Mouse (Mus musculus) hindbrain, embryonic 15.5 days (tissue): ENCODE measurements at regions not wholly inside any gene's neighbourhood (a gene's known extent, or its start where the extent isn't known, plus 50 kb on each side); places are given as distances from the start of the nearest gene placed in this dataset.

ENCODE experiments used
- ATAC-seq: fragments of 200-750 bp; cut with Nextera tagmentation; 2 replicates; pipeline ENCODE4 v1.8.0; 2017; ENCODE audit warnings: low read depth, moderate number of reproducible peaks, moderate TSS enrichment; ENCODE audit not compliant: low FRiP score
- H3K27ac ChIP-seq: fragments of 300-500 bp; sonication (generic); replicated peaks from 2 replicates; pipeline ENCODE4 v1.5.1; 2015; ENCODE audit warnings: mild to moderate bottlenecking, inconsistent platforms
- H3K27me3 ChIP-seq: fragments of 300-500 bp; sonication (generic); 2 replicates; pipeline ENCODE4 v1.6.1; 2015; ENCODE audit warnings: control low read depth, inconsistent platforms
- H3K36me3 ChIP-seq: fragments of 300-500 bp; sonication (generic); 2 replicates; pipeline ENCODE4 v1.6.1; 2015; ENCODE audit warnings: control low read depth, inconsistent platforms
- H3K4me1 ChIP-seq: fragments of 300-500 bp; sonication (generic); replicated peaks from 2 replicates; pipeline ENCODE4 v1.6.1; 2015; ENCODE audit warnings: control low read depth, inconsistent platforms
- H3K4me2 ChIP-seq: fragments of 300-500 bp; sonication (generic); 2 replicates; pipeline ENCODE4 v1.6.1; 2015; ENCODE audit warnings: moderate library complexity, mild to moderate bottlenecking, inconsistent platforms
- H3K4me3 ChIP-seq: fragments of 300-500 bp; sonication (generic); 2 replicates; pipeline ENCODE4 v1.5.1; 2015; ENCODE audit warnings: mild to moderate bottlenecking, inconsistent platforms
- H3K9ac ChIP-seq: fragments of 300-500 bp; sonication (generic); 2 replicates; pipeline ENCODE4 v1.6.1; 2015; ENCODE audit warnings: inconsistent platforms
- H3K9me3 ChIP-seq: fragments of 300-500 bp; sonication (generic); 2 replicates; pipeline ENCODE4 v1.6.1; 2016; ENCODE audit warnings: control low read depth, inconsistent platforms
- WGBS: fragments of 180-500 bp; shearing (Covaris S2); methylation state at CpG from one replicate; pipeline ENCODE4 v1.1.7; 2015; 5-methylcytosine and 5-hydroxymethylcytosine counted together

DNA sequence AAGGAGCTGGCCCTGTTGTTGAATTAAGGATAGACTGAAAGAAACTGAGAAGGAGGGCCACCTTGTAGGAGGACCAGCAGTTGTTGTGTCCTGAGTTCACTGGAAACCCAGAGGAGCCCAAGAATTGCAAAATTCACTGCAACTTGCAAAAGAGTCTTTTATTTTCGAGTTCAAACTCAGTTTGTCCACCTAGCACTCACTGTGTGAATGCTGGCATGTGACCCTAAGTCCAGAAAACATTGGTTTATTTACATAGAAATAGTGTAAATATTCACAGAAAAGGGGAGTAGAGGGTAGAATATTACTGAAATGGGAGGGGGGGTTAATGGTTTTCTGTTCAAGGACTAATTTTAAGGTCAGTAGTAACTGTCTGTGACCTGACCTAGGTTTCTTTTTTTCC, 394.7 kb downstream of the 4933405O20Rik start:
- H3K36me3 ChIP-seq = no peaks in the 10 kb centered on the region
- WGBS = 55% methylated on average over 1 of the region's 1 CpGs
- ATAC-seq = no peak
- no peaks in the 10 kb centered on the region for H3K27me3 ChIP-seq
- no peak overlapping the region for H3K27ac ChIP-seq
- H3K9ac ChIP-seq = no peak overlapping the region
- H3K9me3 ChIP-seq = no peaks in the 10 kb centered on the region
- H3K4me1 ChIP-seq = no peaks in the 10 kb centered on the region
- H3K4me3 ChIP-seq = no peak overlapping the region
- H3K4me2 ChIP-seq = no peak overlapping the region

DNA sequence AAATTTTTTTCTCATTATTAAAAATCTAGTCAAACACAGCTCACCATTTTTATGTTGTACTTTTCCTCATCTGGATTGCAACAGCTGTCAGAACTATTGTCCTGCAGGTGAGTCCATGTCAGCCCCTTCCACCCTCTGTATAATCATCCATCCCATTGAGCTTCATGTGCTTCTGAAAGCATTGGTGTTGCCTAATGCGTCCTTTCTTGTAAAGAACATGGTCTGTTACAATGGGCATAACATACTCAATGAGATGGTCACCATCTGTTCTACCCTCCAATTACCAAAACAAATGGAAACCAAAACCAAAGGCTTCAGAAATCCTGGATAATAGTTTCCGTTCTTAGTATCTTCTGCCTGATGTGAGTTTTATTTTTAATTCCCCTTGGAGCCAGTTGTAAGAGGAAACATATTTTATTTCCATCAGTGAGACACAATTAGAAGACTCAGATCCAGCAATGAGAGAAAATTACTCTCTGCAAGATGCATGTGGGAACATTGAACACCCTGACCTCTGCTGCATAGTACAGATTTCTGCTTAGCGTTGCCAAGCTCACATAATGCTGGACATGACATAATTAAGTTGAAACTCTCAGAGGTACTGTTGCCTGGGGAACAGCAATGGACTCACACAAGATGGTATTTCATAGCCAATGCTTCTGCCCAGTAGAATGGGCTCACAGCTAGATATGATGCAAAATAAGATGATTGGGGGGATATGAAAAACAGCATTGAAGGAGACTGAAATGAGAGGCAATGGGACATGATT, 443.1 kb downstream of the 4933405O20Rik start:
- Histone ChIP-seq H3K27ac (no peak overlapping the region), H3K4me3 (no peak overlapping the region), H3K36me3 (no peaks in the 10 kb centered on the region), H3K4me2 (no peak overlapping the region), H3K27me3 (no peaks in the 10 kb centered on the region), H3K4me1 (no peaks in the 10 kb centered on the region), H3K9me3 (no peaks in the 10 kb centered on the region), H3K9ac (no peak overlapping the region)
- peak; percentile 48; the same call in 1 of the 2 replicates for ATAC-seq
- 32% methylated on average over 3 of the region's 3 CpGs for WGBS

GRCm38 (mm10) chr7:51051496-51051895, 452.5 kb downstream of the 4933405O20Rik start:
- Histone ChIP-seq H3K4me3 (no peak overlapping the region), H3K4me2 (no peak overlapping the region), H3K9ac (no peak overlapping the region), H3K4me1 (no peaks in the 10 kb centered on the region), H3K27ac (no peak overlapping the region), H3K36me3 (no peaks in the 10 kb centered on the region), H3K27me3 (no peaks in the 10 kb centered on the region), H3K9me3 (no peaks in the 10 kb centered on the region)
- WGBS = 80% methylated on average over 3 of the region's 3 CpGs
- no peak for ATAC-seq

DNA sequence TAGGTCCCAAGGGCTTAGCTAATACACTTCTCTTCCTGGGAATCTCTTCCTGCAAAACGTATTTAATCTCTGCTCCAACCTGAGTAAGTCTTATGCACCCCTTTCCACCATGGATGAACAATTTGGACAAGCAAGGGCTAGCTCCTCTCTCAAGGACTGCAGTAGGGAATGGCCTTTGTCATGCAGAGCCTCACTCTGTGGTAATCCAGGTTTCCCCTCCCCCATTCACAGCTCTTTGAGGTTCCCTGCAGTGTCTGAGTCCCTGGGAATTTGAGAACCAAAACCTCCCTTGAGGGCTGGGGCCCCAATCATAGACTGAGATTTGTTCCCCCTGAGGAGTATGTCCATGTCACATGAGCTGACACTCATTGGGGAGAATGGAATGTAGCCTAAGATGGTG, 442.5 kb upstream of the Ano5 start:
- no peak overlapping the region for H3K27ac ChIP-seq
- H3K27me3 ChIP-seq = no peaks in the 10 kb centered on the region
- no peaks in the 10 kb centered on the region for H3K36me3 ChIP-seq
- H3K4me1 ChIP-seq = no peaks in the 10 kb centered on the region
- no peaks in the 10 kb centered on the region for H3K9me3 ChIP-seq
- no peak overlapping the region for H3K4me3 ChIP-seq
- no peak overlapping the region for H3K9ac ChIP-seq
- WGBS = 7% methylated on average over 1 of the region's 1 CpGs
- H3K4me2 ChIP-seq = no peak overlapping the region
- no peak for ATAC-seq

DNA sequence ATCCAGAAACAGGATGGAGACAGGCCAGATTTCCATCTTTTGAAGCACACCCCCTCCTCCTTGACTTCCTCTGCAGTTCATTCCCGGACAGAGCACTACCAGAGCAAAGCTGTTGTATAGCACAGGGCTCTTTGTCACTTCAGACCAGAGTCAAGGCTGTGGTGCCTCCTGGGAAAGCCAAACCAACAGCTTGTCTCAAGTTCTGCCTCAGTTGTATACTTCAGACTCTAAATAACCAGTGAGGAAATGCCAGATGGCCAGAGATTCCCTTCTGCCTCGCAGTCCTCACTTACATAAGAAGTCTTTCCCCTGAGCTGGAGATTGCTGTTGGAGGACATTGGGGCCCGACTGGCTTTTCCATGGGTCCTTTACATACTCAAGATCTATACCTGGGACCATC, 417.1 kb upstream of the Ano5 start:
- Histone ChIP-seq H3K4me2 (no peak overlapping the region), H3K27me3 (no peaks in the 10 kb centered on the region), H3K4me1 (no peaks in the 10 kb centered on the region), H3K9me3 (no peaks in the 10 kb centered on the region), H3K9ac (no peak overlapping the region), H3K36me3 (no peaks in the 10 kb centered on the region), H3K4me3 (no peak overlapping the region), H3K27ac (no peak overlapping the region)
- WGBS = 77% methylated on average over 3 of the region's 3 CpGs
- ATAC-seq = no peak

DNA sequence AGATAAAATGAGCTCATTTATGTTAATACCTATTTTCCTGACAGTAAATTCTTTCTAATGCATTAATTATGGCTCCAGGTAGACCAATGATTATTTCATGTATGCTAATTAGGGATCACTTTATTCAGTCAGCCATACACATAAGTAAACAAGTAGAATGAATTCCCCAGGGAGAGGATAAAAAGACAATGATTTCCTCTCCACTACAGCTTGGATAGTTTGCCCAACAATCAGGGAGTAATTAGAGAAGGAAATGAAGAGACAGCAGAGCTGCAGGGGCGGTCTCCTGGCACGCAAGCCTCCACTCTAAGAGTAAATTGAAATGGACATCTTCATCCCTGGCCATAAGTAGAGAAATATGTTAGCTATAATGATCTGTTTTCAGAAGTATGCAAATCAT, 409.7 kb upstream of the Ano5 start:
- Histone ChIP-seq H3K27me3 (no peaks in the 10 kb centered on the region), H3K9ac (no peak overlapping the region), H3K9me3 (no peaks in the 10 kb centered on the region), H3K4me1 (no peaks in the 10 kb centered on the region), H3K36me3 (no peaks in the 10 kb centered on the region), H3K4me3 (no peak overlapping the region), H3K27ac (no peak overlapping the region), H3K4me2 (no peak overlapping the region)
- ATAC-seq = no peak
- 45% methylated on average over 2 of the region's 2 CpGs for WGBS

DNA sequence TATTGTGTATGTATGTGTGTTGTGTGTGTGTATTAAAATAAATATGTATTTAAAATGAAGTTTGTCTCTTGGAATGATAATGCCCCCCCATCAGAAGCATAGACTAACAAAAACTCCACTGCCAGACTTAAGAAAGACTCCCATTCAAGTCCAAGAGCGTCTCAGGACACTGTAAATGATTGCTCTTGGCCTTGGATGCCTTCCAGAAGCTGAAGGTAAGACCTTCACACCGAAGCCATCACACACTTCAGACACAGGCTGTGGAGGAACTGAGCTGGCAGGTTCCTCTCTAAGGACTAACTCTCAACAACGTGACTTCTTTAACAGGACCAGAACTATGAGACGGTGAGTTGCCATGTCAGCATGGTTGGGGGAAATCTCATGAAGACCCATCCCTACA, 370.0 kb upstream of the Ano5 start:
- Histone ChIP-seq H3K27ac (no peak overlapping the region), H3K4me2 (no peak overlapping the region), H3K4me1 (no peaks in the 10 kb centered on the region), H3K9me3 (no peaks in the 10 kb centered on the region), H3K36me3 (no peaks in the 10 kb centered on the region), H3K4me3 (no peak overlapping the region), H3K9ac (no peak overlapping the region), H3K27me3 (no peaks in the 10 kb centered on the region)
- WGBS = 88% methylated on average over 4 of the region's 4 CpGs
- ATAC-seq = no peak

- Histone ChIP-seq H3K4me3 (no peak overlapping the region), H3K4me2 (no peak overlapping the region), H3K27me3 (no peaks in the 10 kb centered on the region), H3K9ac (no peak overlapping the region), H3K36me3 (no peaks in the 10 kb centered on the region), H3K27ac (no peak overlapping the region), H3K4me1 (no peaks in the 10 kb centered on the region), H3K9me3 (no peaks in the 10 kb centered on the region)
- no peak for ATAC-seq
- 71% methylated on average over 8 of the region's 8 CpGs for WGBS
These were observed 335.6 kb upstream of the Ano5 start for GRCm38 (mm10) chr7:51175211-51175610.

- ATAC-seq = peak; percentile 59
- 55% methylated on average over 6 of the region's 6 CpGs for WGBS
These were observed 295.2 kb upstream of the Ano5 start for GRCm38 (mm10) chr7:51215487-51216232.

DNA sequence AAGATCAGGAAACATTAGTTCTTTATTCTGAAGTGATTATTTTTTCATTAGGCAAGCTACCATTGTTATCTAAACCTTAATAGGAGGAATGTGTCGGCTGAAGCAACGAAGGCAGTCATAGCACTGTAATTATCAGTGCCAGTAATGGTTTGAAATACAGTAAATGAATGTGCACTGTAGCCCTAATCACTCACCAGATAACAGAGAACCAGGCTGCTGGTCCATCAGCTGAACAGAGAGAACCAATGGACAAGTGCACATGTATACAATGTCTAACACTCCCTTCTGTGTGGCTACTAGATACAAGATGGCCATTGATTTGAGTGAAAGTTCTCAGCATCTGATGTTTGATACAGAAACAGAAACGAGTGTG, 294.6 kb upstream of the Ano5 start:
- ATAC-seq = no peak
- Histone ChIP-seq H3K4me2 (no peak overlapping the region), H3K9me3 (no peaks in the 10 kb centered on the region), H3K4me1 (no peaks in the 10 kb centered on the region), H3K4me3 (no peak overlapping the region), H3K36me3 (no peaks in the 10 kb centered on the region), H3K27ac (no peak overlapping the region), H3K9ac (no peak overlapping the region), H3K27me3 (no peaks in the 10 kb centered on the region)
- WGBS = 54% methylated on average over 3 of the region's 3 CpGs

More at GRCm38 (mm10) chr7:51215487-51216232, 295.2 kb upstream of the Ano5 start:
- no peaks in the 10 kb centered on the region for H3K36me3 ChIP-seq
- no peak overlapping the region for H3K27ac ChIP-seq
- no peak overlapping the region for H3K4me3 ChIP-seq
- H3K9me3 ChIP-seq = no peaks in the 10 kb centered on the region
- H3K27me3 ChIP-seq = no peaks in the 10 kb centered on the region
- H3K4me1 ChIP-seq = no peaks in the 10 kb centered on the region
- no peak overlapping the region for H3K4me2 ChIP-seq
- H3K9ac ChIP-seq = no peak overlapping the region

GRCm38 (mm10) chr7:51221351-51221750, 289.5 kb upstream of the Ano5 start:
- no peak overlapping the region for H3K4me2 ChIP-seq
- no peaks in the 10 kb centered on the region for H3K4me1 ChIP-seq
- no peaks in the 10 kb centered on the region for H3K27me3 ChIP-seq
- no peak overlapping the region for H3K27ac ChIP-seq
- no peak overlapping the region for H3K4me3 ChIP-seq
- H3K36me3 ChIP-seq = no peaks in the 10 kb centered on the region
- H3K9me3 ChIP-seq = no peaks in the 10 kb centered on the region
- ATAC-seq = no peak
- H3K9ac ChIP-seq = no peak overlapping the region
- 86% methylated on average over 4 of the region's 4 CpGs for WGBS

DNA sequence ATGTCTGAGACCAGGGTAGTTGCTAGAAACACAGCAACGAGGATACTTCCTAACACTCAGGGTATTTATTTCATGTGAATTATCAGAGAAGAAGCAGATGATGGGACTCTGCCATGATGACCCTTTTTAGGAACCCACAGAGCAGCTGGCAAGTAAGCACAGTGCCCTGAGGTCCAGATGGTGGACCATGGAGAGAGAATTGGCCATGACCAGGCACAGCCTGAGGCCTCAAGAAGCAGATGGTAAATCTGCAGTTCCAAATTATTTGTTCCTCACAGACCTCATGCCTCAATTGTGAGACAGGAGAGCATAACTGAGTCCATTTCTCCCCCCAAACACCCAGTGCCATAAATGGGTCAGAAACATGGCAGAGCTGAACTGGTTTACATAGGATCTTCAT, 289.0 kb upstream of the Ano5 start:
- ATAC-seq = no peak

More for the DNA sequence above, 289.0 kb upstream of the Ano5 start:
- H3K27ac ChIP-seq = no peak overlapping the region
- WGBS = 63% methylated on average over 1 of the region's 1 CpGs
- H3K9me3 ChIP-seq = no peaks in the 10 kb centered on the region
- no peak overlapping the region for H3K4me3 ChIP-seq
- no peaks in the 10 kb centered on the region for H3K4me1 ChIP-seq
- H3K4me2 ChIP-seq = no peak overlapping the region
- no peaks in the 10 kb centered on the region for H3K36me3 ChIP-seq
- no peaks in the 10 kb centered on the region for H3K27me3 ChIP-seq
- no peak overlapping the region for H3K9ac ChIP-seq
